Mouse (Mus musculus) CH12.LX (cell line): ENCODE results near the gene Fam71e1. TPM values are rescaled to one million over a fixed set of nuclear protein-coding genes. Genes with fewer than 3 reads are reported as not detected.
A peak's percentile ranks its signal among the peaks of the same experiment; 100 is the strongest.

Experiments used
- DNase-seq: peaks from one replicate; pipeline ENCODE4 v3.0.0-alpha.2; 2013; ENCODE audit errors: extremely low read depth
- H3K27ac ChIP-seq: 2 replicates; pipeline ENCODE4 v1.5.1; 2012; ENCODE audit warnings: low read depth, mild to moderate bottlenecking, control low read depth, moderate library complexity; ENCODE audit not compliant: insufficient read depth
- H3K27me3 ChIP-seq: replicated peaks from 2 replicates; pipeline ENCODE3; 2012; ENCODE audit warnings: inconsistent platforms
- H3K36me3 ChIP-seq, 2 experiments: replicated peaks in 1 of 2; 2 replicates each; pipeline versions ENCODE3 to v1.6.1; 2012; ENCODE audit warnings: inconsistent platforms in 1 of 2, low read length in 1 of 2, mild to moderate bottlenecking in 1 of 2, mixed read lengths in 1 of 2, moderate library complexity in 1 of 2; ENCODE audit not compliant: control insufficient read depth in 1 of 2, insufficient read depth in 1 of 2
- H3K4me1 ChIP-seq, 2 experiments: 2 replicates each; pipeline ENCODE4 v1.6.1; 2012; ENCODE audit warnings: inconsistent platforms in 1 of 2, moderate library complexity in 1 of 2; ENCODE audit not compliant: insufficient read depth in 2 of 2, control insufficient read depth in 1 of 2
- H3K4me2 ChIP-seq: 2 replicates; pipeline ENCODE4 v1.6.1; 2012; ENCODE audit warnings: low read depth, mild to moderate bottlenecking, control low read depth; ENCODE audit not compliant: poor library complexity, insufficient read depth, severe bottlenecking
- H3K4me3 ChIP-seq, 3 experiments: fragments of 150-350 bp in 1 of 3; sonication (generic) in 1 of 3; replicated peaks in 1 of 3; 2 replicates each; pipeline versions ENCODE3 to v1.5.1; 2011 to 2012; ENCODE audit warnings: low read depth in 2 of 3, low read length in 2 of 3, mild to moderate bottlenecking in 2 of 3, moderate library complexity in 2 of 3, control low read depth in 1 of 3, improper control_type of control experiment in 1 of 3, inconsistent platforms in 1 of 3, mixed read lengths in 1 of 3; ENCODE audit not compliant: poor library complexity in 1 of 3
- H3K79me2 ChIP-seq: replicated peaks from 2 replicates; pipeline ENCODE4 v1.6.1; 2012; ENCODE audit warnings: mild to moderate bottlenecking, moderate library complexity; ENCODE audit not compliant: control insufficient read depth, poor library complexity, insufficient read depth, severe bottlenecking; ENCODE audit errors: extremely low read depth
- H3K9ac ChIP-seq: 2 replicates; pipeline ENCODE4 v1.6.1; 2012; ENCODE audit warnings: low read depth, mild to moderate bottlenecking, control low read depth, moderate library complexity; ENCODE audit not compliant: insufficient read depth
- H3K9me3 ChIP-seq: replicated peaks from 2 replicates; pipeline ENCODE3; 2012; ENCODE audit warnings: low read length, inconsistent platforms, mixed read lengths
- BHLHE40 ChIP-seq: IDR thresholded peaks from 2 replicates; pipeline ENCODE4 v1.6.1; 2011; ENCODE audit warnings: mild to moderate bottlenecking, low read depth, low read length, improper control_type of control experiment
- CHD1 ChIP-seq: IDR thresholded peaks from 2 replicates; pipeline ENCODE4 v1.6.1; 2012; ENCODE audit warnings: low read depth, low read length, improper control_type of control experiment, inconsistent platforms
- EP300 ChIP-seq: IDR thresholded peaks from 2 replicates; pipeline ENCODE4 v1.6.1; 2011; ENCODE audit warnings: low read length, improper control_type of control experiment
- ETS1 ChIP-seq: conservative IDR thresholded peaks from 2 replicates; pipeline ENCODE4 v1.6.1; 2012; ENCODE audit warnings: low read depth, mild to moderate bottlenecking, inconsistent platforms, low read length, improper control_type of control experiment, moderate library complexity
- JUN ChIP-seq: IDR thresholded peaks from 2 replicates; pipeline ENCODE4 v1.6.1; 2011; ENCODE audit warnings: low read depth, mild to moderate bottlenecking, low read length, improper control_type of control experiment, moderate library complexity; ENCODE audit not compliant: insufficient read depth
- MAFK ChIP-seq: IDR thresholded peaks from 2 replicates; pipeline ENCODE4 v1.6.1; 2011; ENCODE audit warnings: low read length, improper control_type of control experiment; ENCODE audit not compliant: insufficient replicate concordance
- MXI1 ChIP-seq: IDR thresholded peaks from 2 replicates; pipeline ENCODE4 v1.6.1; 2011; ENCODE audit warnings: mild to moderate bottlenecking, low read depth, low read length, improper control_type of control experiment
- PAX5 ChIP-seq: IDR thresholded peaks from 2 replicates; pipeline ENCODE4 v1.6.1; 2012; ENCODE audit warnings: low read length, inconsistent platforms, mixed read lengths
- POLR2A ChIP-seq: IDR thresholded peaks from 2 replicates; pipeline ENCODE4 v1.6.1; 2011; ENCODE audit warnings: low read depth, mild to moderate bottlenecking, improper control_type of control experiment, low read length
- POLR2AphosphoS2 ChIP-seq: IDR thresholded peaks from 2 replicates; pipeline ENCODE4 v1.6.1; 2011; ENCODE audit warnings: low read depth, low read length, improper control_type of control experiment
- SIN3A ChIP-seq: IDR thresholded peaks from 2 replicates; pipeline ENCODE4 v1.6.1; 2012; ENCODE audit warnings: low read length, improper control_type of control experiment, inconsistent platforms
- SMC3 ChIP-seq: IDR thresholded peaks from 2 replicates; pipeline ENCODE4 v1.6.1; 2011; ENCODE audit warnings: low read depth, low read length, improper control_type of control experiment
- TCF12 ChIP-seq: IDR thresholded peaks from 2 replicates; pipeline ENCODE4 v1.6.1; 2014; ENCODE audit warnings: low read depth, mild to moderate bottlenecking, inconsistent platforms, low read length, improper control_type of control experiment
- USF1 ChIP-seq: IDR thresholded peaks from 2 replicates; pipeline ENCODE4 v1.6.1; 2014; ENCODE audit warnings: low read depth, mild to moderate bottlenecking, inconsistent platforms, low read length, improper control_type of control experiment
- USF2 ChIP-seq: conservative IDR thresholded peaks from 2 replicates; pipeline ENCODE4 v1.6.1; 2011; ENCODE audit warnings: low read depth, low read length, improper control_type of control experiment
- ZC3H11A ChIP-seq: IDR thresholded peaks from 2 replicates; pipeline ENCODE4 v1.6.1; 2012; ENCODE audit warnings: low read depth, mild to moderate bottlenecking, inconsistent platforms, low read length, improper control_type of control experiment
- ZNF384 ChIP-seq: IDR thresholded peaks from 2 replicates; pipeline ENCODE4 v1.6.1; 2012; ENCODE audit warnings: low read depth, low read length, improper control_type of control experiment, inconsistent platforms
- dilution Hi-C: fragments of 300-500 bp; cut with MboI; formaldehyde crosslinking; loops from 2 replicates; pipeline ENCODE4 v1.14.3; 2020; ENCODE audit warnings: low sequenced_read_pairs; ENCODE audit not compliant: extremely low pct_unique_long_range_greater_than_20kb, extremely low pct_ligation_motif_present
- in situ Hi-C: fragments of 300-500 bp; cut with MboI; formaldehyde crosslinking; loops from 3 replicates; pipeline ENCODE4 v1.14.3; 2019; ENCODE audit warnings: low sequenced_read_pairs, low pct_ligation_motif_present, low pct_unique_long_range_greater_than_20kb, mixed read lengths
- polyA plus RNA-seq: library from polyadenylated mRNA; unstranded; fragments of >175 nt; gene quantifications from 2 replicates; pipeline ENCODE4 v1.2.1, GENCODE M21; 2012; ENCODE audit warnings: low read depth; ENCODE audit not compliant: insufficient read length
- total RNA-seq, 2 experiments: library from RNA; depleted of rRNA; stranded (reverse); fragments of 300-350 nt in 1 of 2; fragments of >200 nt in 1 of 2; gene quantifications; 2 replicates each; pipeline ENCODE4 v1.2.3; 2012 to 2014

Fam71e1 gene
- total and polyA plus RNA-seq, 3 experiments: 0.39 to 1.2 TPM; not detected in 1

GRCm38 (mm10) chr7:44546274-44546673 lies 49.9 kb downstream of the Fam71e1 start:
- Histone ChIP-seq H3K27me3 (no peaks in the 10 kb centered on the region), H3K4me3 (no peak overlapping the region), H3K36me3 (peaks cover 40 to 63% of the 10 kb centered on the region in 2 experiments), H3K27ac (no peak overlapping the region), H3K79me2 (peaks cover 10% of the 10 kb centered on the region; the same call in 1 of the 2 replicates), H3K4me1 (peaks cover 12 to 44% of the 10 kb centered on the region in 2 experiments), H3K9me3 (peaks cover 3% of the 10 kb centered on the region), H3K4me2 (no peak overlapping the region), H3K9ac (no peak overlapping the region)
- DNase-seq: peak; percentile 45
- in situ Hi-C loops: no loop called here
- TF ChIP-seq BHLHE40 (peak; percentile 55), PAX5 (no peak), ETS1 (peak; percentile 55)
- dilution Hi-C loops: no loop called here

GRCm38 (mm10) chr7:44547041-44547440 lies 50.7 kb downstream of the Fam71e1 start:
- Histone ChIP-seq H3K9ac (no peak overlapping the region; the same call in 1 of the 2 replicates), H3K27me3 (no peaks in the 10 kb centered on the region), H3K9me3 (peaks cover 3% of the 10 kb centered on the region), H3K27ac (no peak overlapping the region; the same call in 1 of the 2 replicates), H3K4me2 (peak overlapping the region; percentile 52), H3K79me2 (peaks cover 10% of the 10 kb centered on the region; the same call in 1 of the 2 replicates), H3K36me3 (peaks cover 40 to 63% of the 10 kb centered on the region in 2 experiments), H3K4me1 (peaks cover 12 to 44% of the 10 kb centered on the region in 2 experiments), H3K4me3 (peak overlapping the region in 1 of 3 experiments; percentile 82)
- TF ChIP-seq SMC3 (no peak), BHLHE40 (no peak), ZNF384 (no peak), MXI1 (no peak), SIN3A (no peak), TCF12 (no peak), ETS1 (no peak), POLR2A (no peak), USF1 (no peak), EP300 (no peak), CHD1 (no peak), MAFK (no peak), USF2 (no peak), JUN (no peak), ZC3H11A (no peak), POLR2AphosphoS2 (no peak)
- in situ Hi-C loops (no loop called here), dilution Hi-C loops (no loop called here)
- no peak for DNase-seq
